Mouse (Mus musculus): ENCODE data around the gene Slc25a21.

DNA sequence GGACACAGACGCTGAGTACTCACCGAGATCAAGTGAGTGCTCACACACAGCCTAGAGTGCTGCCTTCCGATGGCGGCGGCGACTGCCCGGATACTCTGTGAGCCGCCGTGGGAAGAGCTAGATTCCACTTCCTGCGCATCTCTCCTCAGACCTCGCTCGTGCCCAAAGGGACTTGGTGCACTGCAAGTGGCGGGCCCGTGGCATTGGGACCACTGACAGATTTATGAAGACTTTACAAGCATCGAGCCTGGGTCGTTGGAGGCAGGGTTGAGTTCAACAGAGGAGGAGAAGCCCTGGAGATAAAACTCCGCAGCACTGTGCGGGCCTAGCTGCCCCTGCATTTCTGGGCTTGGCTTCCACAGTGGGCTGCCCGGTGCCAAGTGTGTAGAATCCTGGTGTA, 504.7 kb downstream of the Slc25a21 start:
- no peak for TF ChIP-seq POLR2A (IDR thresholded peaks at IDR 0.05; ENCODE audit: low read depth, low read length)
- TF ChIP-seq CTCF (IDR thresholded peaks at IDR 0.05; ENCODE audit: extremely low read depth, insufficient read depth, insufficient read length, insufficient replicate concordance), result no peak

Data from spleen, adult 2 months (tissue).